Mouse (Mus musculus) cerebellum, adult (tissue): ENCODE measurements at regions not wholly inside any gene's neighbourhood (a gene's known extent, or its start where the extent isn't known, plus 50 kb on each side); places are given as distances from the start of the nearest gene placed in this dataset.
"Not testable (repeated sequence)": the region's sequence is repeated elsewhere in the genome, so short reads cannot be mapped to it uniquely, and the experiment has no call there.

ENCODE experiments used
- ATAC-seq: cut with Nextera tagmentation; 2 replicates; pipeline ENCODE4 v1.9.2; 2017; ENCODE audit warnings: mild to moderate bottlenecking, moderate library complexity, mixed read lengths; ENCODE audit not compliant: insufficient number of reproducible peaks, low FRiP score, low TSS enrichment

- ATAC-seq, result no peak
Measured at GRCm38 (mm10) chr10:10270297-10270696, 201.8 kb downstream of the Adgb start.

- peak; percentile 62 for ATAC-seq
Measured at GRCm38 (mm10) chr10:10252540-10253318, 219.4 kb downstream of the Adgb start.

GRCm38 (mm10) chr10:10252136-10252535, 220.0 kb downstream of the Adgb start:
- ATAC-seq, result no peak

- no peak for ATAC-seq
Measured at GRCm38 (mm10) chr10:10234894-10235523, 237.1 kb downstream of the Adgb start.

- no peak for ATAC-seq
Measured at GRCm38 (mm10) chr10:10224582-10225144, 247.5 kb downstream of the Adgb start.

GRCm38 (mm10) chr10:10219726-10220125, 252.4 kb downstream of the Adgb start:
- ATAC-seq, result no peak

GRCm38 (mm10) chr10:10216892-10217291, 255.2 kb downstream of the Adgb start:
- no peak for ATAC-seq

GRCm38 (mm10) chr10:10215376-10215775, 256.8 kb downstream of the Adgb start:
- ATAC-seq, result no peak

- no peak for ATAC-seq
Measured at GRCm38 (mm10) chr10:10208354-10208753, 263.8 kb downstream of the Adgb start.

GRCm38 (mm10) chr10:10205805-10206520, 266.2 kb downstream of the Adgb start:
- no peak for ATAC-seq

GRCm38 (mm10) chr10:10203982-10204381, 268.1 kb downstream of the Adgb start:
- no peak for ATAC-seq

GRCm38 (mm10) chr10:10190308-10190707, 281.8 kb downstream of the Adgb start:
- no peak for ATAC-seq

- ATAC-seq, result no peak
Measured at GRCm38 (mm10) chr10:10188113-10188512, 284.0 kb downstream of the Adgb start.

GRCm38 (mm10) chr10:10186721-10187120, 285.4 kb downstream of the Adgb start:
- ATAC-seq, result no peak

GRCm38 (mm10) chr10:10185298-10185883, 284.5 kb upstream of the Stxbp5 start:
- no peak for ATAC-seq

GRCm38 (mm10) chr10:10184386-10184785, 283.5 kb upstream of the Stxbp5 start:
- no peak for ATAC-seq

- not testable (repeated sequence) for ATAC-seq
Measured at GRCm38 (mm10) chr10:10177037-10177436, 276.2 kb upstream of the Stxbp5 start.
